Mouse (Mus musculus): Measurements from ENCODE around the gene Zbtb7b.

DNA sequence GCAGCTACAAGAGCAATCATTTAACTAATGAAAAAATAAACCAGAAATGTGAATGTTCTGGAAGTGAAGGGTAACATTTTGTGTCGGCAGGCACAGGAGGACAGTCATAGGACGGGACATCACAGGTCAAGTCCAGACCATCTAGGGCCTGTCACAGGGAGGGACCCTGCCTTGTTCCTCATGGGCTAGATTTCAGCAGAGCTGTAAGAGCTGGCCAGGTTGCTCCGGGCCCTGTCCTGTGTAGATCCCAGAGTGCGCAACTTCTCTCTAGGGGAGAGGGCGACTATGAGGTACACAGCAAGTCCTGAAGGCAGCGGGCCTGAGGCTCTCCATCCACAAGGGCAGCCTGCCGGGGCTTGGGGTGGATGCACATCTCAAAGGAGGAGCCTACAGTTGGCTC lies 32.9 kb downstream of the Zbtb7b start, which contains the start of gene Dcst2:
- TF ChIP-seq CTCF (conservative IDR thresholded peaks at IDR 0.05; ENCODE audit: insufficient read depth, insufficient read length, low read depth, low read length) (no peak), POLR2A (IDR thresholded peaks at IDR 0.05; ENCODE audit: low read depth, low read length) (no peak)
